Mouse (Mus musculus) MEL (cell line): ENCODE data around the gene Tspan18. TPM values are rescaled to one million over a fixed set of nuclear protein-coding genes. Genes with fewer than 3 reads are reported as not detected.

Source experiments
- DNase-seq: peaks from one replicate; pipeline ENCODE4 v3.0.0; 2011; ENCODE audit warnings: low read depth, low spot score
- H3K27ac ChIP-seq: 2 replicates; pipeline ENCODE4 v1.5.1; 2012; ENCODE audit warnings: low read depth, mild to moderate bottlenecking, control low read depth, low read length, moderate library complexity; ENCODE audit not compliant: control insufficient read depth
- H3K27me3 ChIP-seq, 2 experiments: fragments of 150-350 bp in 1 of 2; sonication (generic) in 1 of 2; 2 replicates each; pipeline ENCODE4 v1.6.1; 2012; ENCODE audit warnings: low read length in 2 of 2, mild to moderate bottlenecking in 2 of 2, improper control_type of control experiment in 1 of 2, moderate library complexity in 1 of 2; ENCODE audit not compliant: insufficient read depth in 2 of 2, control insufficient read depth in 1 of 2
- H3K36me3 ChIP-seq, 2 experiments: 2 replicates each; pipeline ENCODE4 v1.6.1; 2012 to 2014; ENCODE audit warnings: low read length in 2 of 2, improper control_type of control experiment in 1 of 2, inconsistent platforms in 1 of 2, mild to moderate bottlenecking in 1 of 2; ENCODE audit not compliant: insufficient read depth in 2 of 2, control insufficient read depth in 1 of 2
- H3K4me1 ChIP-seq, 2 experiments: fragments of 150-350 bp in 1 of 2; sonication (generic) in 1 of 2; 2 replicates each; pipeline ENCODE4 v1.6.1; 2012; ENCODE audit warnings: low read length in 2 of 2, improper control_type of control experiment in 1 of 2, mild to moderate bottlenecking in 1 of 2; ENCODE audit not compliant: insufficient read depth in 2 of 2, control insufficient read depth in 1 of 2
- H3K4me3 ChIP-seq, 2 experiments: fragments of 150-350 bp in 1 of 2; sonication (generic) in 1 of 2; 2 replicates each; pipeline ENCODE4 v1.5.1; 2012; ENCODE audit warnings: low read depth in 2 of 2, low read length in 2 of 2, mild to moderate bottlenecking in 2 of 2, moderate library complexity in 2 of 2, control low read depth in 1 of 2, improper control_type of control experiment in 1 of 2; ENCODE audit not compliant: control insufficient read depth in 1 of 2, insufficient read depth in 1 of 2
- H3K79me2 ChIP-seq: 2 replicates; pipeline ENCODE4 v1.6.1; 2012; ENCODE audit warnings: mild to moderate bottlenecking, low read length, moderate library complexity; ENCODE audit not compliant: control insufficient read depth, poor library complexity, insufficient read depth
- H3K9ac ChIP-seq: 2 replicates; pipeline ENCODE4 v1.6.1; 2012; ENCODE audit warnings: low read depth, mild to moderate bottlenecking, control low read depth, low read length, moderate library complexity; ENCODE audit not compliant: control insufficient read depth, poor library complexity, severe bottlenecking
- H3K9me3 ChIP-seq: fragments of 150-350 bp; sonication (generic); replicated peaks from 2 replicates; pipeline ENCODE4 v1.6.1; 2012; ENCODE audit warnings: mild to moderate bottlenecking, low read length, improper control_type of control experiment, moderate library complexity; ENCODE audit not compliant: insufficient read depth
- CHD1 ChIP-seq: IDR thresholded peaks from 2 replicates; pipeline ENCODE4 v1.6.1; 2012; ENCODE audit warnings: low read depth, mild to moderate bottlenecking, inconsistent platforms, low read length, improper control_type of control experiment
- CTCF ChIP-seq, 3 experiments: IDR thresholded peaks in 2 of 3; conservative IDR thresholded peaks in 1 of 3; 2 replicates each; pipeline ENCODE4 v1.5.1; 2011 to 2012; ENCODE audit warnings: low read length in 3 of 3, low read depth in 2 of 3, mild to moderate bottlenecking in 2 of 3, improper control_type of control experiment in 1 of 3, inconsistent platforms in 1 of 3, mixed read lengths in 1 of 3, moderate library complexity in 1 of 3; ENCODE audit not compliant: control insufficient read depth in 1 of 3, insufficient read depth in 1 of 3, poor library complexity in 1 of 3, severe bottlenecking in 1 of 3
- ELF1 ChIP-seq: IDR thresholded peaks from 2 replicates; pipeline ENCODE4 v1.6.1; 2014; ENCODE audit warnings: low read depth, mild to moderate bottlenecking, inconsistent platforms, low read length, improper control_type of control experiment, moderate library complexity
- EP300 ChIP-seq, 2 experiments: IDR thresholded peaks; 2 replicates each; pipeline ENCODE4 v1.6.1; 2011; ENCODE audit warnings: improper control_type of control experiment in 2 of 2, low read length in 2 of 2, low read depth in 1 of 2, mild to moderate bottlenecking in 1 of 2
- ETS1 ChIP-seq: IDR thresholded peaks from 2 replicates; pipeline ENCODE4 v1.6.1; 2012; ENCODE audit warnings: low read depth, mild to moderate bottlenecking, inconsistent platforms, low read length, improper control_type of control experiment, moderate library complexity
- GABPA ChIP-seq: IDR thresholded peaks from 2 replicates; pipeline ENCODE4 v1.6.1; 2012; ENCODE audit warnings: low read depth, mild to moderate bottlenecking, inconsistent platforms, low read length, improper control_type of control experiment, moderate library complexity
- GATA1 ChIP-seq: IDR thresholded peaks from 2 replicates; pipeline ENCODE4 v1.6.1; 2011; ENCODE audit warnings: low read depth, low read length, improper control_type of control experiment
- JUND ChIP-seq: IDR thresholded peaks from 2 replicates; pipeline ENCODE4 v1.6.1; 2011; ENCODE audit warnings: low read depth, mild to moderate bottlenecking, improper control_type of control experiment, low read length
- KAT2A ChIP-seq: conservative IDR thresholded peaks from 2 replicates; pipeline ENCODE4 v1.6.1; 2012; ENCODE audit warnings: low read depth, low read length, improper control_type of control experiment, inconsistent platforms
- MAFK ChIP-seq: IDR thresholded peaks from 2 replicates; pipeline ENCODE4 v1.6.1; 2011; ENCODE audit warnings: low read depth, mild to moderate bottlenecking, low read length, improper control_type of control experiment, borderline replicate concordance
- MAX ChIP-seq: IDR thresholded peaks from 2 replicates; pipeline ENCODE4 v1.6.1; 2011; ENCODE audit warnings: low read length, improper control_type of control experiment
- MAZ ChIP-seq: IDR thresholded peaks from 2 replicates; pipeline ENCODE4 v1.6.1; 2012; ENCODE audit warnings: low read depth, mild to moderate bottlenecking, inconsistent platforms, low read length, improper control_type of control experiment
- MEF2A ChIP-seq: IDR thresholded peaks from 2 replicates; pipeline ENCODE4 v1.6.1; 2014; ENCODE audit warnings: low read depth, mild to moderate bottlenecking, inconsistent platforms, low read length, improper control_type of control experiment; ENCODE audit not compliant: poor library complexity, insufficient replicate concordance, severe bottlenecking; ENCODE audit errors: extremely low read depth
- MYB ChIP-seq: IDR thresholded peaks from 2 replicates; pipeline ENCODE4 v1.6.1; 2011; ENCODE audit warnings: mild to moderate bottlenecking, low read depth, low read length, improper control_type of control experiment
- MYC ChIP-seq: IDR thresholded peaks from 2 replicates; pipeline ENCODE4 v1.6.1; 2011; ENCODE audit warnings: low read depth, mild to moderate bottlenecking, low read length, improper control_type of control experiment, moderate library complexity
- NELFE ChIP-seq: IDR thresholded peaks from 2 replicates; pipeline ENCODE4 v1.6.1; 2011; ENCODE audit warnings: low read depth, low read length, improper control_type of control experiment
- NRF1 ChIP-seq: IDR thresholded peaks from 2 replicates; pipeline ENCODE4 v1.6.1; 2014; ENCODE audit warnings: low read depth, mild to moderate bottlenecking, inconsistent platforms, low read length, improper control_type of control experiment, moderate library complexity; ENCODE audit not compliant: poor library complexity, insufficient read depth, severe bottlenecking
- POLR2A ChIP-seq, 2 experiments: IDR thresholded peaks; 2 replicates each; pipeline ENCODE4 v1.6.1; 2011 to 2012; ENCODE audit warnings: low read length in 2 of 2, mild to moderate bottlenecking in 2 of 2, control low read depth in 1 of 2, improper control_type of control experiment in 1 of 2, low read depth in 1 of 2, moderate library complexity in 1 of 2; ENCODE audit not compliant: control insufficient read depth in 1 of 2, insufficient read depth in 1 of 2, poor library complexity in 1 of 2
- POLR2AphosphoS2 ChIP-seq: IDR thresholded peaks from 2 replicates; pipeline ENCODE4 v1.6.1; 2011; ENCODE audit warnings: low read length, improper control_type of control experiment
- POLR2AphosphoS5 ChIP-seq: IDR thresholded peaks from 2 replicates; pipeline ENCODE4 v1.6.1; 2012; ENCODE audit warnings: low read depth, borderline replicate concordance, mild to moderate bottlenecking, inconsistent platforms, low read length, moderate library complexity, mixed read lengths
- RAD21 ChIP-seq: IDR thresholded peaks from 2 replicates; pipeline ENCODE4 v1.6.1; 2011; ENCODE audit warnings: mild to moderate bottlenecking, low read depth, low read length, improper control_type of control experiment
- SMC3 ChIP-seq: IDR thresholded peaks from 2 replicates; pipeline ENCODE4 v1.6.1; 2011; ENCODE audit warnings: low read depth, low read length, improper control_type of control experiment
- TBP ChIP-seq: IDR thresholded peaks from 2 replicates; pipeline ENCODE4 v1.8.0; 2011; ENCODE audit warnings: low read depth, low read length, improper control_type of control experiment
- TCF12 ChIP-seq: IDR thresholded peaks from 2 replicates; pipeline ENCODE4 v1.6.1; 2014; ENCODE audit warnings: low read depth, mild to moderate bottlenecking, inconsistent platforms, low read length, improper control_type of control experiment, moderate library complexity
- UBTF ChIP-seq: IDR thresholded peaks from 2 replicates; pipeline ENCODE4 v1.6.1; 2012; ENCODE audit warnings: low read depth, mild to moderate bottlenecking, inconsistent platforms, low read length, improper control_type of control experiment, moderate library complexity, borderline replicate concordance; ENCODE audit not compliant: insufficient read depth
- USF2 ChIP-seq, 2 experiments: IDR thresholded peaks; 2 replicates each; pipeline ENCODE4 v1.6.1; 2011 to 2012; ENCODE audit warnings: improper control_type of control experiment in 2 of 2, low read length in 2 of 2, borderline replicate concordance in 1 of 2, inconsistent platforms in 1 of 2, low read depth in 1 of 2, mild to moderate bottlenecking in 1 of 2; ENCODE audit not compliant: insufficient read depth in 1 of 2
- ZNF384 ChIP-seq: IDR thresholded peaks from 2 replicates; pipeline ENCODE4 v1.6.1; 2012; ENCODE audit warnings: low read depth, mild to moderate bottlenecking, inconsistent platforms, low read length, improper control_type of control experiment
- polyA plus RNA-seq, 2 experiments: library from polyadenylated mRNA; stranded (reverse) in 1 of 2; unstranded in 1 of 2; fragments of >175 nt in 1 of 2; fragments of >200 nt in 1 of 2; gene quantifications; 2 replicates each; pipeline versions ENCODE4 v1.2.1 to v1.2.4; 2012; ENCODE audit warnings: low replicate concordance in 2 of 2, low read depth in 1 of 2; ENCODE audit not compliant: insufficient read length in 2 of 2, insufficient read depth in 1 of 2, missing spikeins in 1 of 2
- total RNA-seq: library from RNA; depleted of rRNA; stranded (reverse); fragments of 300-350 nt; gene quantifications from 2 replicates; pipeline ENCODE4 v1.2.3, GENCODE M21; 2012

Tspan18 gene
- total and polyA plus RNA-seq, 3 experiments = 2.2 to 4.4 TPM; not detected in 1

DNA sequence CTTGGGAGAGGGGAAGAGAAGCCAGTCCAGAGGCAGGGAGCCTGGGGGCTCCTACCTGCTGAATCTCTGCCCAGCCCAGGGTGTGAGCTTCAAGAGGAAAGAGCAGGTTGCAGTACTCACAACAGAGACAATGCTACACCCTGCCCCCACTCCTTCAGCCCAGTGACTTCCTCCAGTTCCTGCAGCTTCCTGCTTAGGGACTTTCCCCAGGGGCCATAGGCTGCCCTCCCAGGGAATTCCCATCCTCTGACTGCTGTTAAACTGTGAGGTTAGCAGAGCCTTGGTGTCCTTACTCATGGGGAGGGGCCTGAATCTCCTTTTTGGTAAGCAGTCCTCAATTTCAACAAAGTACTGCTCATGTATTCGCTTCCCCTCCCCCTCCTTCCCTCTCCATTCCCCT lies 120.1 kb downstream of the Tspan18 start:
- H3K9me3 ChIP-seq = no peaks in the 10 kb centered on the region
- no peak overlapping the region for H3K9ac ChIP-seq
- H3K27ac ChIP-seq = no peak overlapping the region
- no peak overlapping the region for H3K4me3 ChIP-seq
- DNase-seq = no peak
- H3K36me3 ChIP-seq = no peaks in the 10 kb centered on the region
- H3K79me2 ChIP-seq = no peaks in the 10 kb centered on the region
- TF ChIP-seq MAX (no peak), RAD21 (no peak), NRF1 (no peak), POLR2AphosphoS5 (no peak), TCF12 (no peak), ELF1 (no peak), MAZ (no peak), GATA1 (no peak), KAT2A (no peak), TBP (no peak)
- peaks cover 0 to 2% of the 10 kb centered on the region in 2 experiments; a peak in 2 of 4 replicates for H3K27me3 ChIP-seq
- no peaks in the 10 kb centered on the region for H3K4me1 ChIP-seq

DNA sequence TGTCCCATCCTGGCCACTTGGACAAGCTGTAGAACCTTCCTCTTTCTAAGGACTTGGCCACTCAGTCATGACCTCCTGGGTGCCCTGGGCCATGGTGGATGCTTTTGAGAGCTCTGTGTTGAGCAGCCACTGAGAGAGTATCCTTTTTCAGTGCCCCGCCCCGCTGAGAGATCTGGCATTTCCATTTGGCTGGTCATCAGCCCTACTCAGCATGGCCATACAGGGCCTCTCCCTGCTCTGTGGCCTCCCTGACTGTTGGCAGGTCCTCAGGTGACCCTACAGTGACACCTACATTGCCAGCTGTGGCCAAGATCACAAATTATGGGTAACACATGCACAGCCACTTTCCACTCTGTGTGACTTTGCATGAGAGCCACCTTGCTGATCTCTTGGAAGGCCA lies 121.4 kb downstream of the Tspan18 start:
- no peaks in the 10 kb centered on the region for H3K4me1 ChIP-seq
- H3K9ac ChIP-seq = no peak overlapping the region
- no peaks in the 10 kb centered on the region for H3K79me2 ChIP-seq
- TF ChIP-seq MEF2A (no peak), CHD1 (no peak), MAX (no peak), MYC (no peak), CTCF (IDR thresholded peaks at IDR 0.05 in 2 of 3, conservative IDR thresholded peaks at IDR 0.05 in 1 of 3; ENCODE audit: control insufficient read depth in 1 of 3, insufficient read depth in 1 of 3, low read depth in 2 of 3, low read length in 3 of 3, poor library complexity in 1 of 3, severe bottlenecking in 1 of 3) (no peak), KAT2A (no peak), ZNF384 (no peak), JUND (no peak), MAFK (no peak), GABPA (no peak), POLR2A (IDR thresholded peaks at IDR 0.05; ENCODE audit: control insufficient read depth in 1 of 2, insufficient read depth in 1 of 2, low read depth in 1 of 2, low read length in 2 of 2, poor library complexity in 1 of 2) (no peak), NELFE (no peak), SMC3 (no peak), ETS1 (no peak), MYB (no peak), USF2 (IDR thresholded peaks at IDR 0.05; ENCODE audit: borderline replicate concordance in 1 of 2, insufficient read depth in 1 of 2, low read depth in 1 of 2, low read length in 2 of 2) (no peak), EP300 (IDR thresholded peaks at IDR 0.05; ENCODE audit: low read depth in 1 of 2, low read length in 2 of 2) (no peak), RAD21 (no peak), UBTF (no peak), POLR2AphosphoS2 (no peak)
- no peaks in the 10 kb centered on the region for H3K9me3 ChIP-seq
- H3K4me3 ChIP-seq = no peak overlapping the region
- H3K27ac ChIP-seq = no peak overlapping the region
- H3K27me3 ChIP-seq = peaks cover 0 to 3% of the 10 kb centered on the region in 2 experiments; a peak in 3 of 4 replicates
- no peak for DNase-seq
- H3K36me3 ChIP-seq = no peaks in the 10 kb centered on the region
